Mouse (Mus musculus) liver, embryonic 14 days (tissue): Measurements from ENCODE around the gene Cobll1. TPM values are rescaled to one million over a fixed set of nuclear protein-coding genes. Genes with fewer than 3 reads are reported as not detected.

Experiments
- polyA plus RNA-seq: library from polyadenylated mRNA; depleted of rRNA; stranded (reverse); fragments of >200 nt; gene quantifications from 2 replicates; pipeline ENCODE4 v1.2.3, GENCODE M21; 2012; rRNA removed

Gene Cobll1
- polyA plus RNA-seq: 2.5 and 3.0 TPM in 2 replicates

DNA sequence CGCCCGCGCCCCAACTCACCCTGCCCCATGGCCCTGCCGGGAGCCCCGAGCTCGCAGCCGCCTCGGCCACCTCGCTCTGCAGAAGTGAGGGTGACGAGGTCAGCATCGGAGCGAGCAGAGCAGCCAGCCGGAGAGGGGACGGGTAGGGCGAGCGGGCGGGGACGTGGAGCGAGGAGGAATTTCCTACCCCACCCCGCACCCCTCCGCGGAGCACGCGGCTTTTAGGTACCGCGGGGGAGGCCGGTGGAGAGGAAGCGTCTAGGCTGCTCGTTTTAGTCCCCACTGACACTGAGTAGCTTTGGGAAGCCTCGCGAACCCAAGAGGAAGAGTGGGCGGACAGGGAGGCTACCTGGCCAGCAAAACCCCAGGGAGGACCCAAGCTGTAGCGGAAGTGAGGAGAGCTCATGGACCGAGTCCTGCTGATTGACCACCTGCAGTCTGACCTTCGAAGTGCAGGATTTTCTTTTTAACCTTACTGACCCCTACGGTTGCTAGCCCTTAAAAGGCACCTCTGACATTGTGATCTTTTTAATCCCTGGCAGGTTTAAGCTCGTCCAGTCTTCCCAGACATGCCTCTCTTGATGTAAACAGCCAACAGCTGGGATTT, at the start of gene Cobll1:
TSS of gene Cobll1 (minus strand) at position 440 of the 607 bp plus-strand sequence.

Other genes starting within 250 kb of the Cobll1 start
- gene Grb14, start 214.4 kb downstream of the Cobll1 start, polyA plus RNA-seq: 2.4 and 2.6 TPM in 2 replicates
- gene Slc38a11, start 124.6 kb upstream of the Cobll1 start, polyA plus RNA-seq: not detected in 2 replicates